Mouse (Mus musculus) erythroblast, embryonic 14.5 days (primary cell): ENCODE measurements around the gene Nhsl1.

Source experiments
- GATA1 ChIP-seq: IDR thresholded peaks from 2 replicates; pipeline ENCODE4 v1.6.1; 2012; ENCODE audit warnings: low read length, inconsistent platforms, mixed read lengths
- TAL1 ChIP-seq: IDR thresholded peaks from 3 replicates; pipeline ENCODE4 v1.6.1; 2012; ENCODE audit warnings: low read length, inconsistent platforms, mixed read lengths

DNA sequence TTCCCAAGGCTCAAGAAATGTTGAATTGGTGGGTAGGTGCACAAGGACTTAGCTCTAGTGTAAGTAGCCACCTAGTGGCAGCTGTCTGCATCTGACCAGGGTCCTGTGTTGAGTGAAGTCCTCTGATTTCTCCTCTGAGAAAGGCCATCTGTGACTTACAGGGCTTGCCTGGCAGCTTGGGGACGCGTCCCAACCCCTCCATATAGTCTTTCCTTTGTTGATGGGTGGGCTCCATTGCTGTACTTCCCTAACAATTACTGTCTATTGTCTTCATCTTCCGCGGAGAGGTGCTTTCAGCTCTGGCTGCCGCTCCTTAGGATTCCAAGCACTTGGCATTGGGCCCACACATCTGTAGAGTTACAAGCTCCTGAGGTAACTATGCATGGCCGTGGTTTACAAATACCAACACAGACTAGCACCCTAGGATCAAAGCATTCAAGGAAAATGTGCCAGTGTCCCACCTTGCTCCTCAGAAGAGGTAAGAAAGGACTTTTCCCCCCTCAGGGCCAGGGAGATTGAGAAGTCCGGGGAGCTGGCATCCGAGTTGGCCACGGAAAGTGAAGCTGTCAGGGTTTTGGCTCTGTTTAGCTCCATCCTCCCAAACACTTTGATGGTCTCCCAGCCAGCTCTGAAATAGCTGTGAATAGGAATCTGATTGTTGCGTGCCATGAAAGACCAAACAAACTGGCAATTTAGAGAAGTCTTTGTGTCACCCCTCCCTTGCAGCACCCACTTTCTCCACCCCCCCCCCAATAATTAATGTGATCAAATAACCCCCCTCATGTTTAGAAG is 70.2 kb downstream of the Nhsl1 start:
- TF ChIP-seq GATA1 (no peak), TAL1 (no peak)
